Mouse (Mus musculus) MEL (cell line): ENCODE measurements around the gene Hist1h2bp. TPM values are rescaled to one million over a fixed set of nuclear protein-coding genes. Genes with fewer than 3 reads are reported as not detected.
"Not testable (repeated sequence)": the region's sequence is repeated elsewhere in the genome, so short reads cannot be mapped to it uniquely, and the experiment has no call there.

Experiments used
- DNase-seq: peaks from one replicate; pipeline ENCODE4 v3.0.0; 2011; ENCODE audit warnings: low read depth, low spot score
- H3K27ac ChIP-seq: 2 replicates; pipeline ENCODE4 v1.5.1; 2012; ENCODE audit warnings: low read depth, mild to moderate bottlenecking, control low read depth, low read length, moderate library complexity; ENCODE audit not compliant: control insufficient read depth
- H3K27me3 ChIP-seq, 2 experiments: fragments of 150-350 bp in 1 of 2; sonication (generic) in 1 of 2; 2 replicates each; pipeline ENCODE4 v1.6.1; 2012; ENCODE audit warnings: low read length in 2 of 2, mild to moderate bottlenecking in 2 of 2, improper control_type of control experiment in 1 of 2, moderate library complexity in 1 of 2; ENCODE audit not compliant: insufficient read depth in 2 of 2, control insufficient read depth in 1 of 2
- H3K36me3 ChIP-seq, 2 experiments: 2 replicates each; pipeline ENCODE4 v1.6.1; 2012 to 2014; ENCODE audit warnings: low read length in 2 of 2, improper control_type of control experiment in 1 of 2, inconsistent platforms in 1 of 2, mild to moderate bottlenecking in 1 of 2; ENCODE audit not compliant: insufficient read depth in 2 of 2, control insufficient read depth in 1 of 2
- H3K4me1 ChIP-seq, 2 experiments: fragments of 150-350 bp in 1 of 2; sonication (generic) in 1 of 2; 2 replicates each; pipeline ENCODE4 v1.6.1; 2012; ENCODE audit warnings: low read length in 2 of 2, improper control_type of control experiment in 1 of 2, mild to moderate bottlenecking in 1 of 2; ENCODE audit not compliant: insufficient read depth in 2 of 2, control insufficient read depth in 1 of 2
- H3K4me3 ChIP-seq, 2 experiments: fragments of 150-350 bp in 1 of 2; sonication (generic) in 1 of 2; 2 replicates each; pipeline ENCODE4 v1.5.1; 2012; ENCODE audit warnings: low read depth in 2 of 2, low read length in 2 of 2, mild to moderate bottlenecking in 2 of 2, moderate library complexity in 2 of 2, control low read depth in 1 of 2, improper control_type of control experiment in 1 of 2; ENCODE audit not compliant: control insufficient read depth in 1 of 2, insufficient read depth in 1 of 2
- H3K79me2 ChIP-seq: 2 replicates; pipeline ENCODE4 v1.6.1; 2012; ENCODE audit warnings: mild to moderate bottlenecking, low read length, moderate library complexity; ENCODE audit not compliant: control insufficient read depth, poor library complexity, insufficient read depth
- H3K9ac ChIP-seq: 2 replicates; pipeline ENCODE4 v1.6.1; 2012; ENCODE audit warnings: low read depth, mild to moderate bottlenecking, control low read depth, low read length, moderate library complexity; ENCODE audit not compliant: control insufficient read depth, poor library complexity, severe bottlenecking
- H3K9me3 ChIP-seq: fragments of 150-350 bp; sonication (generic); replicated peaks from 2 replicates; pipeline ENCODE4 v1.6.1; 2012; ENCODE audit warnings: mild to moderate bottlenecking, low read length, improper control_type of control experiment, moderate library complexity; ENCODE audit not compliant: insufficient read depth
- ETS1 ChIP-seq: IDR thresholded peaks from 2 replicates; pipeline ENCODE4 v1.6.1; 2012; ENCODE audit warnings: low read depth, mild to moderate bottlenecking, inconsistent platforms, low read length, improper control_type of control experiment, moderate library complexity
- NRF1 ChIP-seq: IDR thresholded peaks from 2 replicates; pipeline ENCODE4 v1.6.1; 2014; ENCODE audit warnings: low read depth, mild to moderate bottlenecking, inconsistent platforms, low read length, improper control_type of control experiment, moderate library complexity; ENCODE audit not compliant: poor library complexity, insufficient read depth, severe bottlenecking
- POLR2A ChIP-seq, 2 experiments: IDR thresholded peaks; 2 replicates each; pipeline ENCODE4 v1.6.1; 2011 to 2012; ENCODE audit warnings: low read length in 2 of 2, mild to moderate bottlenecking in 2 of 2, control low read depth in 1 of 2, improper control_type of control experiment in 1 of 2, low read depth in 1 of 2, moderate library complexity in 1 of 2; ENCODE audit not compliant: control insufficient read depth in 1 of 2, insufficient read depth in 1 of 2, poor library complexity in 1 of 2
- POLR2AphosphoS2 ChIP-seq: IDR thresholded peaks from 2 replicates; pipeline ENCODE4 v1.6.1; 2011; ENCODE audit warnings: low read length, improper control_type of control experiment
- USF2 ChIP-seq, 2 experiments: IDR thresholded peaks; 2 replicates each; pipeline ENCODE4 v1.6.1; 2011 to 2012; ENCODE audit warnings: improper control_type of control experiment in 2 of 2, low read length in 2 of 2, borderline replicate concordance in 1 of 2, inconsistent platforms in 1 of 2, low read depth in 1 of 2, mild to moderate bottlenecking in 1 of 2; ENCODE audit not compliant: insufficient read depth in 1 of 2
- ZKSCAN1 ChIP-seq: IDR thresholded peaks from 2 replicates; pipeline ENCODE4 v1.6.1; 2012; ENCODE audit warnings: low read depth, mild to moderate bottlenecking, inconsistent platforms, low read length, improper control_type of control experiment, moderate library complexity
- ZMIZ1 ChIP-seq: IDR thresholded peaks from 2 replicates; pipeline ENCODE4 v1.6.1; 2012; ENCODE audit warnings: low read depth, mild to moderate bottlenecking, inconsistent platforms, low read length, improper control_type of control experiment, moderate library complexity
- polyA plus RNA-seq, 2 experiments: library from polyadenylated mRNA; stranded (reverse) in 1 of 2; unstranded in 1 of 2; fragments of >175 nt in 1 of 2; fragments of >200 nt in 1 of 2; gene quantifications; 2 replicates each; pipeline versions ENCODE4 v1.2.1 to v1.2.4; 2012; ENCODE audit warnings: low replicate concordance in 2 of 2, low read depth in 1 of 2; ENCODE audit not compliant: insufficient read length in 2 of 2, insufficient read depth in 1 of 2, missing spikeins in 1 of 2
- total RNA-seq: library from RNA; depleted of rRNA; stranded (reverse); fragments of 300-350 nt; gene quantifications from 2 replicates; pipeline ENCODE4 v1.2.3, GENCODE M21; 2012; rRNA removed

The Hist1h2bp gene
- total and polyA plus RNA-seq, 3 experiments: 3.0 to 512 TPM; not detected in 1

DNA sequence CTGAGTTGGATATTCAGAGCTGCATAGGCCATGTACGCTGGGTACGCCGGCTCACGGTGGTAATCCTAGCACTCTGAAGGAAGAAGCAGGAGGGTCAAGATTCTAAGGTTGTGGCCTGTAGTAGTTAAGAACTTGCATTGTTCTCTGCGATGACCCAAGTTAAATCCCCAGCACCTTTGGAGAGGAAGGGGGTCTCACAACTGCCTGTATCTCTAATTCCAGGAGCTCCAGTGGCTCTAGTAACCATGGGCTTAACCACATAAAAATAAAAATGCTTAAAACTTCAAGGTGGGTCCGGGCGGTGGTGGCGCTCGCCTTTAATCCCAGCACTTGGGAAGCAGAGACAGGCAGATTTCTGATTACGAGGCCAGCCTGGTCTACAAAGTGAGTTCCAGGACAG is 43.1 kb downstream of the Hist1h2bp start:
- peak; percentile 43 for DNase-seq
- Histone ChIP-seq H3K36me3 (peaks cover 0 to 2% of the 10 kb centered on the region in 2 experiments; a peak in 2 of 4 replicates), H3K27me3 (no peaks in the 10 kb centered on the region), H3K9me3 (no peaks in the 10 kb centered on the region), H3K4me1 (peaks cover 0 to 5% of the 10 kb centered on the region in 2 experiments; a peak in 2 of 4 replicates), H3K79me2 (no peaks in the 10 kb centered on the region), H3K9ac (peak overlapping the region; percentile 60), H3K4me3 (peak overlapping the region in 1 of 2 experiments; percentile 21; a peak in 2 of 4 replicates), H3K27ac (peak overlapping the region; percentile 45)
- TF ChIP-seq ETS1 (no peak), POLR2AphosphoS2 (no peak), NRF1 (no peak), USF2 (IDR thresholded peaks at IDR 0.05; ENCODE audit: borderline replicate concordance in 1 of 2, insufficient read depth in 1 of 2, low read depth in 1 of 2, low read length in 2 of 2) (no peak), ZKSCAN1 (no peak)

DNA sequence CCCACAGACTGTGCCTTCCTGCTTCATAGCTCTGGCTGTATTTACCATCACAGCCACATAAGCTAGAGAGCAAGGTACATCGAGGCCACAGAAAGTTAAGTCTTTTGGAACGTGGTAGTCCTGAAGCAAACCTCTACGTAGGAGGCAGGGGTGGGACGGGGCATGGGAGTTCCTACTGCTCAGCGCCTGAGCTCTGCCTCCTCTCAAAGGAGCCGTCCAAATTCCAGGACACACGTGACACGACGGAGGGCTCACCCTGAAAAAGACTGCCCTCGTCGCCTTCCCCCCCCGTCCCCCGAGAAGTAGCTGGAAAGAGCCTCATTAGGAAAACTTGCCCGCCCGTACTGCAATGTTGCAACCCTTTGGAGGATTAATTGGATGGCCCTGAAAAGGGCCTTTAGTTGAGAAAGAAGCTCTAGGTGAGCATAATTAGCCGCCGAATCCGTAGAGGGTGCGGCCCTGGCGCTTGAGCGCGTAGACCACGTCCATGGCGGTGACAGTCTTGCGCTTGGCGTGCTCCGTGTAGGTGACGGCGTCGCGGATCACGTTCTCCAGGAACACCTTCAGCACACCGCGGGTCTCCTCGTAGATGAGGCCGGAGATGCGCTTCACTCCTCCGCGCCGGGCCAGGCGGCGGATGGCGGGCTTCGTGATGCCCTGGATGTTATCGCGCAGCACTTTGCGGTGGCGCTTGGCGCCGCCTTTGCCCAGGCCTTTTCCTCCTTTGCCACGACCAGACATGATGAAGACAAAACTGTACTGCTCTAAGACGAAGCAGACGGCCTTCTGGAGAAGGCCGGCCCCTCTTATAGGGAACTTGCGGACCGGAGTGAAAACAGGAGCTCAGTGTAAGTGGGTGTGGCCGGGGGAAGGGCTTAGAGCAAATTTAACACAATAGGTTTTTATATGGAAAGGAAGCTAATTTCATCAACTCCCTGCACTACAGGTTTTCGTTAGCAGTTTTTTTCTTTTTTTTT is 44.4 kb downstream of the Hist1h2bp start, which contains the start of gene Hist1h4n:
TSS of gene Hist1h4n (minus strand) at position 779 of the 977 bp plus-strand sequence.
- H3K27ac ChIP-seq: peak within 1 kb of the TSS; percentile 28; the same call in 1 of the 2 replicates
- H3K79me2 ChIP-seq, H3K9ac ChIP-seq: not testable (repeated sequence)
- TF ChIP-seq POLR2A (IDR thresholded peaks at IDR 0.05; ENCODE audit: control insufficient read depth in 1 of 2, insufficient read depth in 1 of 2, low read depth in 1 of 2, low read length in 2 of 2, poor library complexity in 1 of 2): peak; percentile 20 to 51; a peak in 2 of 4 replicates
- TF ChIP-seq ZMIZ1: 0 out of 2 replicates have a peak, but pooled peaks have one; percentile 41
- TF ChIP-seq, all 39 proteins: peak for 2; not testable (repeated sequence) for 37
- H3K4me3 ChIP-seq, H3K36me3 ChIP-seq, H3K9me3 ChIP-seq, H3K27me3 ChIP-seq, DNase-seq, H3K4me1 ChIP-seq: not testable (repeated sequence)

DNA sequence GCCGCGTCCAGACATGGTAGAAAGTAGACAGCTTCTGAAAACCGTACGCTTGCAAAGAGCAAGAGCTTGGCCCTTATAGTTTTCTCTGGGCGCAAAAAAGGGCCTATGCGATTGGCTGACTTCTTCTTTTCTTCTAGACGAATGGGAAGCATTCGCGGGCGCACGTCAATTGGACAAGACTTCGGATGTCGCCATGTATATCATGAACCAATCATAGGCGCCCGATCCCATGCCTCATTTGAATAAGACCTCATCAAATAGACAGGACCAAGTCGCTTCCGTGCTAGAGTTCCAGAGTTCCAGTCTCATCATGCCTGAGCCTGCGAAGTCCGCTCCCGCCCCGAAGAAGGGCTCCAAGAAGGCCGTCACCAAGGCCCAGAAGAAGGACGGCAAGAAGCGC is 46.2 kb downstream of the Hist1h2bp start, which contains the start of the genes Hist1h2ap and Hist1h2br:
TSS of gene Hist1h2ap (minus strand) at position 47 of the 400 bp plus-strand sequence.
TSS of gene Hist1h2br (plus strand) at position 283 of the 400 bp plus-strand sequence.
- H3K9ac ChIP-seq, H3K79me2 ChIP-seq, H3K4me3 ChIP-seq, DNase-seq, H3K9me3 ChIP-seq, H3K27ac ChIP-seq, H3K4me1 ChIP-seq, H3K36me3 ChIP-seq, H3K27me3 ChIP-seq: not testable (repeated sequence)

Other genes with a start within 250 kb of the Hist1h2bp start
- gene Olfr1366, start 244.7 kb upstream of the Hist1h2bp start, total RNA-seq: not detected in 2 replicates
- under 1 TPM in 1 of 2 experiments, not detected in 1; 0.04 TPM for gene Olfr1366, start 244.7 kb upstream of the Hist1h2bp start, polyA plus RNA-seq
- gene Olfr1535, start 227.6 kb upstream of the Hist1h2bp start, total RNA-seq: not detected in 2 replicates
- not detected for gene Olfr1535, start 227.6 kb upstream of the Hist1h2bp start, polyA plus RNA-seq
- not detected in 2 replicates for gene Olfr1364, start 205.7 kb upstream of the Hist1h2bp start, total RNA-seq
- gene Olfr1364, start 205.7 kb upstream of the Hist1h2bp start, polyA plus RNA-seq: not detected
- gene Olfr1362, start 173.4 kb upstream of the Hist1h2bp start, total RNA-seq: not detected in 2 replicates
- gene Olfr1362, start 173.4 kb upstream of the Hist1h2bp start, polyA plus RNA-seq: not detected
- gene Olfr11, start 144.9 kb upstream of the Hist1h2bp start, total RNA-seq: 0.10 and 0.12 TPM in 2 replicates
- gene Olfr11, start 144.9 kb upstream of the Hist1h2bp start, polyA plus RNA-seq: under 1 TPM in 1 of 2 experiments, not detected in 1; 0.19 TPM
- gene Olfr1361, start 124.1 kb upstream of the Hist1h2bp start, total RNA-seq: not detected in 2 replicates
- gene Olfr1361, start 124.1 kb upstream of the Hist1h2bp start, polyA plus RNA-seq: not detected
- not detected in 2 replicates for gene Olfr1360, start 110.1 kb upstream of the Hist1h2bp start, total RNA-seq
- not detected for gene Olfr1360, start 110.1 kb upstream of the Hist1h2bp start, polyA plus RNA-seq
- gene Olfr1359, start 89.3 kb upstream of the Hist1h2bp start, total RNA-seq: not detected in 2 replicates
- gene Olfr1359, start 89.3 kb upstream of the Hist1h2bp start, polyA plus RNA-seq: not detected
- gene Hist1h2bl, start 71.3 kb upstream of the Hist1h2bp start, total RNA-seq: 2,215 and 3,073 TPM in 2 replicates
- 1 to 10 TPM in 1 of 2 experiments, not detected in 1; 6.7 TPM for gene Hist1h2bl, start 71.3 kb upstream of the Hist1h2bp start, polyA plus RNA-seq
- 1,435 and 1,802 TPM in 2 replicates for gene Hist1h2ai, start 71.0 kb upstream of the Hist1h2bp start, total RNA-seq
- 1 to 10 TPM in 1 of 2 experiments, not detected in 1; 8.2 TPM for gene Hist1h2ai, start 71.0 kb upstream of the Hist1h2bp start, polyA plus RNA-seq
- 3,336 and 3,710 TPM in 2 replicates for gene Hist1h3h, start 69.8 kb upstream of the Hist1h2bp start, total RNA-seq
- 10 to 100 TPM in 1 of 2 experiments, not detected in 1; 18.4 TPM for gene Hist1h3h, start 69.8 kb upstream of the Hist1h2bp start, polyA plus RNA-seq
- 1,196 and 2,041 TPM in 2 replicates for gene Hist1h2bm, start 65.4 kb upstream of the Hist1h2bp start, total RNA-seq
- 1 to 10 TPM in 1 of 2 experiments, not detected in 1; 1.7 TPM for gene Hist1h2bm, start 65.4 kb upstream of the Hist1h2bp start, polyA plus RNA-seq
- gene Hist1h4j, start 52.4 kb upstream of the Hist1h2bp start, total RNA-seq: 947 and 1,094 TPM in 2 replicates
- gene Hist1h4j, start 52.4 kb upstream of the Hist1h2bp start, polyA plus RNA-seq: 1 to 10 TPM in 1 of 2 experiments, not detected in 1; 2.7 TPM
- 3,283 and 3,531 TPM in 2 replicates for gene Hist1h4k, start 37.0 kb upstream of the Hist1h2bp start, total RNA-seq
- gene Hist1h4k, start 37.0 kb upstream of the Hist1h2bp start, polyA plus RNA-seq: 10 to 100 TPM in 1 of 2 experiments, not detected in 1; 19.1 TPM
- gene Hist1h2ak, start 33.6 kb upstream of the Hist1h2bp start, total RNA-seq: 1,127 and 1,310 TPM in 2 replicates
- 10 to 100 TPM in 1 of 2 experiments, not detected in 1; 10.6 TPM for gene Hist1h2ak, start 33.6 kb upstream of the Hist1h2bp start, polyA plus RNA-seq
- 1,714 and 2,074 TPM in 2 replicates for gene Hist1h2bn, start 33.3 kb upstream of the Hist1h2bp start, total RNA-seq
- 1 to 10 TPM in 1 of 2 experiments, not detected in 1; 5.6 TPM for gene Hist1h2bn, start 33.3 kb upstream of the Hist1h2bp start, polyA plus RNA-seq
- gene Hist1h1b, start 6.8 kb upstream of the Hist1h2bp start, total RNA-seq: 1,140 and 1,462 TPM in 2 replicates
- 1 to 10 TPM in 1 of 2 experiments, not detected in 1; 2.9 TPM for gene Hist1h1b, start 6.8 kb upstream of the Hist1h2bp start, polyA plus RNA-seq
- gene Hist1h3i, start 4.1 kb upstream of the Hist1h2bp start, total RNA-seq: 1,321 and 1,539 TPM in 2 replicates
- 10 to 100 TPM in 1 of 2 experiments, not detected in 1; 18.1 TPM for gene Hist1h3i, start 4.1 kb upstream of the Hist1h2bp start, polyA plus RNA-seq
- 1,204 and 1,752 TPM in 2 replicates for gene Hist1h2an, start 243 bp upstream of the Hist1h2bp start, total RNA-seq
- 1,000 to 10,000 TPM in 1 of 2 experiments, 1 to 10 TPM in 1; 8.6 to 1,740 TPM for gene Hist1h2an, start 243 bp upstream of the Hist1h2bp start, polyA plus RNA-seq
- gene Hist1h2bq, start 22.7 kb downstream of the Hist1h2bp start, total RNA-seq: 2,195 and 3,125 TPM in 2 replicates
- 1 to 10 TPM in 1 of 2 experiments, not detected in 1; 6.2 TPM for gene Hist1h2bq, start 22.7 kb downstream of the Hist1h2bp start, polyA plus RNA-seq
- gene Hist1h2ao, start 23.0 kb downstream of the Hist1h2bp start, total RNA-seq: 1.6 TPM in 1 of 2 replicates, not detected in the other
- 1,000 to 10,000 TPM in 1 of 2 experiments, not detected in 1; 1,152 TPM for gene Hist1h2ao, start 23.0 kb downstream of the Hist1h2bp start, polyA plus RNA-seq
- 28.0 and 49.2 TPM in 2 replicates for gene Hist1h4m, start 24.3 kb downstream of the Hist1h2bp start, total RNA-seq
- gene Hist1h4m, start 24.3 kb downstream of the Hist1h2bp start, polyA plus RNA-seq: 10 to 100 TPM in 1 of 2 experiments, not detected in 1; 27.5 TPM
- 9,853 and 10,418 TPM in 2 replicates for gene Hist1h4n, start 44.7 kb downstream of the Hist1h2bp start, total RNA-seq
- gene Hist1h4n, start 44.7 kb downstream of the Hist1h2bp start, polyA plus RNA-seq: 1 to 10 TPM in 1 of 2 experiments, not detected in 1; 9.0 TPM
- 3,706 and 4,747 TPM in 2 replicates for gene Hist1h2ap, start 46.0 kb downstream of the Hist1h2bp start, total RNA-seq
- 100 to 1,000 TPM in 1 of 2 experiments, not detected in 1; 727 TPM for gene Hist1h2ap, start 46.0 kb downstream of the Hist1h2bp start, polyA plus RNA-seq
- 2,013 and 2,821 TPM in 2 replicates for gene Hist1h2br, start 46.3 kb downstream of the Hist1h2bp start, total RNA-seq
- 1 to 10 TPM in 1 of 2 experiments, not detected in 1; 6.0 TPM for gene Hist1h2br, start 46.3 kb downstream of the Hist1h2bp start, polyA plus RNA-seq
- gene Zfp184, start 157.6 kb downstream of the Hist1h2bp start, total RNA-seq: 0.42 and 0.52 TPM in 2 replicates
- gene Zfp184, start 157.6 kb downstream of the Hist1h2bp start, polyA plus RNA-seq: 1 to 10 TPM in 1 of 2 experiments, not detected in 1; 1.0 TPM
- not detected in 2 replicates for gene Pom121l2, start 193.7 kb downstream of the Hist1h2bp start, total RNA-seq
- not detected for gene Pom121l2, start 193.7 kb downstream of the Hist1h2bp start, polyA plus RNA-seq
- gene Prss16, start 222.3 kb downstream of the Hist1h2bp start, total RNA-seq: not detected in 2 replicates
- under 1 TPM in 1 of 2 experiments, not detected in 1; 0.47 TPM for gene Prss16, start 222.3 kb downstream of the Hist1h2bp start, polyA plus RNA-seq
- 1,264 and 1,284 TPM in 2 replicates for gene Hist1h2ah, start 248.1 kb downstream of the Hist1h2bp start, total RNA-seq
- 1 to 10 TPM in 1 of 2 experiments, not detected in 1; 3.7 TPM for gene Hist1h2ah, start 248.1 kb downstream of the Hist1h2bp start, polyA plus RNA-seq
- 2,495 and 3,316 TPM in 2 replicates for gene Hist1h2bk, start 248.4 kb downstream of the Hist1h2bp start, total RNA-seq
- gene Hist1h2bk, start 248.4 kb downstream of the Hist1h2bp start, polyA plus RNA-seq: 1 to 10 TPM in 1 of 2 experiments, not detected in 1; 5.7 TPM